Mouse (Mus musculus): Measurements from ENCODE around the gene Caskin1. TPM values are rescaled to one million over a fixed set of nuclear protein-coding genes. Genes with fewer than 3 reads are reported as not detected.
A peak's percentile ranks its signal among the peaks of the same experiment; 100 is the strongest.

Gene Caskin1
- polyA plus RNA-seq, 1 experiment: not detected

DNA sequence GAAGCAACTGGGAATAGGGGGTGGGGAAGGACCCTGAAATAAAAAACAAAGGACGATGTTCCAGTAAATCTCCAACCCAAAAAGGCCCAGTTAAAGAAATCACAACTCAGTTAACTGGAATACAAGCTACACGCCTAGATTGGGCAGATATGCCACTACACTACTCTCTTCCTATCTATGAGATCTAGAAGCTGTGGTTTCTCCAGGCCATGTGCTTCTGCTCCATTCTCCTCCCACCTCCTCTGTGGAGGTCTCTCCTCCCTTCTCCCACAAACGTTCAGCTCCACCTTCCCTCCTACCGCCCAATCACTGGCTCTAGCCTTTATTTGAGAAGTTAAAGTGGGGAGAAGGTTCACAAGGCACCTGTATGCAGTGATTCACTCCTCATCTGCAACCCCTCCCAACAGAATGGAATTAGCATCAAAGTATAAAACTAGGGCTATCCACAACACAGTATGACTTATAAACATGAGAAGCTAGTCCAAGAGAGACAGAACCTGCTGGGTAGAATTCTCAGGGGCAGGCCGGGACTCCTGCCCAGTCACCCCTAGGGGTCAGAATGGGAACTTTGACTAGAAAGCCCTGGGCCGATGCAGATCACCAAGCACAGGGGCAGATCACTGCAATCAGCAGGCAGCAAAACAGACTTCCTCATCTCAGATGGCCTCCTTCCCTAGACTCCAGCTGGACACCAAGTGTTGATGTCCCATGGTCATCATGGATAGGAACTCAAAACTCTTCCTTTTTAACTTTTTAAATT is 24.8 kb upstream of the Caskin1 start:
- Histone ChIP-seq H3K4me3 (ENCODE audit: insufficient read depth, low read depth, low read length) (no peak overlapping the region), H3K27ac (replicated peaks; ENCODE audit: low read depth, low read length) (no peak overlapping the region), H3K4me1 (ENCODE audit: control insufficient read depth, insufficient read depth, insufficient read length, low read length) (no peaks in the 10 kb centered on the region)

DNA sequence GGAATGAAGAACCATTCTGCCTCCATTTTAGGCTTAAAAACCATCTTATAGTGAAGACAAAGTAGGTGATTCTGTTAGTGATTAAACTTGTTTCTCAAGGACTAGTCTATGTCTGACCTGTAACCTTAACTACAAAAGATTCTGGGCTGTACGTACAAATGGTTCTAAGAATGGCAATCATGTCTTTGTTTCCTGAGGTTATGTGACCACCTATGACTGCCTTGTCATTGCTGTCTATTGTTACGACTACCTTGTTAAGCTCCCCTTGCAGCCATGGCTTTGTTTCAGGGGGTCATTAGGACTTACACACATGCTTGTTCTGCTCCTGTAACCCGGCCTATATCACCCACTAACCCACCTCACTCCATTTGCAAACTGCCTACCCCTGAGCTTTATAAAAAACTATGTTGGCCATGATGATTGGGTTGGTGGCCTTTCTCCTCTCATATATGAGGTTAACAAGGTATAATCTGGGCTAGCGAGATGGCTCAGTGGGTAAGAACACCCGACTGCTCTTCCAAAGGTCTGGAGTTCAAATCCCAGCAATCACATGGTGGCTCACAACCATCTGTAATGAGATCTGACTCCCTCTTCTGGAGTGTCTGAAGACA is 19.7 kb upstream of the Caskin1 start:
- no peak overlapping the region for H3K27ac ChIP-seq (replicated peaks; ENCODE audit: low read depth, low read length)
- H3K4me1 ChIP-seq (ENCODE audit: control insufficient read depth, insufficient read depth, insufficient read length, low read length): peaks cover 14% of the 10 kb centered on the region
- no peak overlapping the region for H3K4me3 ChIP-seq (ENCODE audit: insufficient read depth, low read depth, low read length)

DNA sequence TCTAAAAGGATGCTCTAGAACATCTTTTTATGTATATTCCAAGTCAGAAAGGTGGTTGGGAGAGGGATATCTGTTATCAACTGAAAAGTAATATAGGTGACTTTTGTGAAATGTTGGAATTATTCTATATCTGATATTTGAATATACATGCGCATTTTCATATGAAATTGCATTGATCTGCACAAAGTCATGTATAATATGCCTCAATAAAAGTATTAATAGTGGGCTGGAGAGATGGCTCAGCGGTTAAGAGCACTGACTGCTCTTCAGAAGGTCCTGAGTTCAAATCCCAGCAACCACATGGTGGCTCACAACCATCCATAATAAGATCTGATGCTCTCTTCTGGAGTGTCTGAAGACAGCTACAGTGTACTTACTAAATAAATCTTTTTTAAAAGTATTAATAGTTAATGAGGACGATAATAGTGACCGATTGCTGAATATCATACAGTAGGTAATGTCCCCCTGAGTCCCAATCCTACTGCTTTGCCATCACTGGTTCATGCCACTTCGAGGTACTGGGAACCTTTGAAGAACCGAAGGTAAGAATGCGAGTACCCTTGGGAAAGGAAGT is 19.0 kb upstream of the Caskin1 start:
- peaks cover 14% of the 10 kb centered on the region for H3K4me1 ChIP-seq (ENCODE audit: control insufficient read depth, insufficient read depth, insufficient read length, low read length)
- peak overlapping the region; percentile 82 for H3K4me3 ChIP-seq (ENCODE audit: insufficient read depth, low read depth, low read length)
- H3K27ac ChIP-seq (replicated peaks; ENCODE audit: low read depth, low read length): peak overlapping the region; percentile 83

DNA sequence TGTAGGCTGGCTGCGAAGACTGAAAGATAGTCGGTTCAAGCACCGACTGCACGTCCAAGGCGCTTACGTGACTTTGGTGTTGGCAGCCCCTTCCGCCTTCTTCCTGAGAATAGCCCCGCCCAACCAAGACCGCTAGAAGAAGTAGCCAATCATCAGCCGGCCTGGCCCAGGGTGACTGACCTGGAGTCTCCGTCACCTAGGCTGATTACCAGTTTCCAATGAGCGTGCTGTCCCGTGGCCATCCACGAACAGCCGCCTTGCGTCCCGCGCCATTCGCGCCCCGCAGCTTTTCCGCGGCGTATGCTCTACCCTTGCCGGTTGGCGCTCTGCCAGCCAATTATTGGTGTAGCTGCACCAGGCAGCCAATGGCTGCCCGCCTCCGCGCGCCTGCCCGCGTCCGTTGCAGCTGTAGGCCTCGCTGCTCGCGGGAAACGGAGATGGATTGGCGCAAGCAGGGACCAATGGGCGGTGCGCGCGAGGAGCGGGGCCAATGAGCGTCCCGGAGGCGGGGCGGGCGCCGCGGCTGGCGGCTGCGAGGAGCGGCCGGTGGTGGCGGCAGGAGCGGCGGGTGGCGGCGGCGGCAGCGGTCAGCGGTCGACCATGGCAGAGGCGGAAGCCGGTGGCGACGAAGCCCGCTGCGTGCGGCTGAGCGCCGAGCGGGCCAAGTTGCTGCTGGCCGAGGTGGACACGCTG is 18.3 kb upstream of the Caskin1 start, which contains the start of the genes E4f1 and Pgp:
Gene E4f1 (minus strand): TSS at position 404 of the 693 bp plus-strand sequence.
Gene Pgp (plus strand): TSS at position 483 of the 693 bp plus-strand sequence.
- H3K4me3 ChIP-seq (ENCODE audit: insufficient read depth, low read depth, low read length): peak within 1 kb of the TSS; percentile 82
- H3K27ac ChIP-seq (replicated peaks; ENCODE audit: low read depth, low read length): peak within 1 kb of the TSS; percentile 83
- peaks cover 14% of the 10 kb centered on the region for H3K4me1 ChIP-seq (ENCODE audit: control insufficient read depth, insufficient read depth, insufficient read length, low read length)

DNA sequence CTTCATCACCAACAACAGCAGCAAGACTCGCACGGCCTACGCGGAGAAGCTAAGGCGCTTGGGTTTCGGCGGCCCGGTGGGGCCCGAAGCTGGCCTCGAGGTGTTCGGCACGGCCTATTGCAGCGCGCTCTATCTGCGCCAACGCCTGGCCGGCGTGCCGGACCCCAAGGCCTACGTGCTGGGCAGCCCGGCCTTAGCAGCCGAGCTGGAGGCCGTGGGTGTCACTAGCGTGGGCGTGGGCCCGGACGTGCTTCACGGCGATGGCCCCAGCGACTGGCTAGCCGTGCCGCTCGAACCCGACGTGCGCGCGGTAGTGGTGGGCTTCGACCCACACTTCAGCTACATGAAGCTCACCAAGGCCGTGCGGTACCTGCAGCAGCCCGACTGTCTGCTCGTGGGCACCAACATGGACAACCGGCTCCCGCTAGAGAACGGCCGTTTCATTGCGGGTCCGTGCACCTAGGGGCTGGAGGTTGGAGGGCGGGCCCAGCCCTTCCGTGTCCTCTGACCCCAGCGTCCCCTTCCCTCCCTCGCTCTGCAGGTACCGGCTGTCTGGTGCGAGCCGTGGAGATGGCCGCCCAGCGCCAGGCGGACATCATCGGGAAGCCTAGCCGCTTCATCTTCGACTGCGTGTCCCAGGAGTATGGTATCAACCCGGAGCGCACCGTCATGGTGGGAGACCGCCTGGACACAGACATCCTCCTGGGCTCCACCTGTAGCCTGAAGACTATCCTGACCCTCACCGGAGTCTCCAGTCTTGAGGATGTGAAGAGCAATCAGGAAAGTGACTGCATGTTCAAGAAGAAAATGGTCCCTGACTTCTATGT is 17.5 kb upstream of the Caskin1 start:
- peak overlapping the region; percentile 36 for H3K27ac ChIP-seq (replicated peaks; ENCODE audit: low read depth, low read length)
- H3K4me3 ChIP-seq (ENCODE audit: insufficient read depth, low read depth, low read length): peak overlapping the region; percentile 79
- peaks cover 14% of the 10 kb centered on the region for H3K4me1 ChIP-seq (ENCODE audit: control insufficient read depth, insufficient read depth, insufficient read length, low read length)

DNA sequence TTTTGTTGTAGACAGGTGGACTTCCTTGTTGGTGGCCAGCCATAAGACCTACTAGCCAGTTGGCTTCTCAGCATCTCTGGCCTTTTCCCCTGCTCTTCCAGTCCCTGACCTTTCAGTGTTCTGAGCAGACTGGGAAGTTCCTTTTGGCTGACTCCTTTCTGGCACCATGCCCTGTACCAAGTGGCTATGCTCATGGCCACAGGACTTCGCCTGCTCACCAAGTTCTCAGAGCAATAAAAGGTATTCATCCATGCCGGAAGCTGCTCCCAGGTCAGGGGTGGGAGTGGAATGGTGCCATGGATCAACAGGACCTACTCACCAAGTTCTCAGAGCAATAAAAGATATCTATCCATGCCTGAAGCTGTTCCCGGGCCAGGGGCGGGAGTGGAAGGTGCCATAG is 15.9 kb upstream of the Caskin1 start:
- no peak overlapping the region for H3K4me3 ChIP-seq (ENCODE audit: insufficient read depth, low read depth, low read length)
- H3K27ac ChIP-seq (replicated peaks; ENCODE audit: low read depth, low read length): peak overlapping the region; percentile 22; the same call in 1 of the 2 replicates

DNA sequence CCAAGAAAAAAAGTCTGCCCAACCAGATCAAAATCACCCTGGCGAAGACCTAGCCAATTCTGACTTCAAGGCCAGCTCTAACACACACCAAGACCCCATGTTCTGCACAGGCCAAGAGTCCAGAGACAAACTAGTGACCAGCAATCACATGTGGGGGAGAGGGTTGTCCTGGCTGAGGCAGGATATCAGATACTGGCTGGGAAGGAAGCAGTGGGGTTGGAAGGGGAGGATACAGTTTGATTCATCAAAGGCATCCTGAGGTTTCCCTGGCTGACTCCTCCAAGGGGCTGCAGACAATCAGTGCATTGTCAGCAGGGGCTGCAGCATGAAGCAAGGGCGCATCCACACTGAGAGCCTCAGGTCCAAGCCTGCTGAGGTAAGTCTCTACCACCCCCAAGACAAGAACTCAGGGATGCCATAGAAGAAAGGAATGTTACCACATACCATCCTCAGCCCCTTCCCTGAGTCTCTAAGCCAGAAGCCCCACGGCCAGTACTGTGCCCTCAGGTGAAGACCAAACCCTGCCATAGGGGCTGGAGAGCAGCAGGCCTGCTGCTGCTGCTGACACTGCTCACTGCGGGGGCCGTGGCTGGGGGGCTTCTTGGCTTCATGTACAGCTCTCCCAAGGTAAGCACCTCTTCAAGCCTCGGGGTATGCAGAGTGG is 14.7 kb upstream of the Caskin1 start, which contains the start of gene Bricd5:
Gene Bricd5 (plus strand): TSS at position 273 of the 664 bp plus-strand sequence.
- Histone ChIP-seq H3K4me1 (ENCODE audit: control insufficient read depth, insufficient read depth, insufficient read length, low read length) (peaks cover 14% of the 10 kb centered on the region), H3K27ac (replicated peaks; ENCODE audit: low read depth, low read length) (no peak within 1 kb of the TSS), H3K4me3 (ENCODE audit: insufficient read depth, low read depth, low read length) (no peak within 1 kb of the TSS)

More for the DNA sequence above, 15.9 kb upstream of the Caskin1 start:
- H3K4me1 ChIP-seq (ENCODE audit: control insufficient read depth, insufficient read depth, insufficient read length, low read length): peaks cover 14% of the 10 kb centered on the region

DNA sequence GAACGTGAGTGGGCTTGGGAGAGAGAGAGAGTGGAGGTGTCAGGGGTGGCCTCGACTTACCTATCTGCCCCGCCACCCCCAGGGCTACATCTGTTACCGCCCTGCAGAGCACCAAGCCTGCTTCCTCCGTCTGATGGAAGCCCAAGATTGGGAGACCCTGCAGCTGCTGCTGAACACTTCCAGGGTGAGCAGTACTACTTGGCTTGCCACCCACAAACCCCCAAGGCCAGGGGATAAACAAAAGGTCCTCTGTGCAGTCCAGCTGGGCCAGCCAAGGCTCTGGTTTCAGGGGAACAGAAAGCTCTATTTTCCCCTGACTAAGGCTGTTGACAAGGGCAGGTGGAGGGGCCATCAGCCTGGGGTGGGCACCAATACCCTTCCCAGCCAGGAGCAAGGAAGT is 13.8 kb upstream of the Caskin1 start:
- H3K4me3 ChIP-seq (ENCODE audit: insufficient read depth, low read depth, low read length): no peak overlapping the region
- H3K4me1 ChIP-seq (ENCODE audit: control insufficient read depth, insufficient read depth, insufficient read length, low read length): peaks cover 14% of the 10 kb centered on the region
- H3K27ac ChIP-seq (replicated peaks; ENCODE audit: low read depth, low read length): no peak overlapping the region

DNA sequence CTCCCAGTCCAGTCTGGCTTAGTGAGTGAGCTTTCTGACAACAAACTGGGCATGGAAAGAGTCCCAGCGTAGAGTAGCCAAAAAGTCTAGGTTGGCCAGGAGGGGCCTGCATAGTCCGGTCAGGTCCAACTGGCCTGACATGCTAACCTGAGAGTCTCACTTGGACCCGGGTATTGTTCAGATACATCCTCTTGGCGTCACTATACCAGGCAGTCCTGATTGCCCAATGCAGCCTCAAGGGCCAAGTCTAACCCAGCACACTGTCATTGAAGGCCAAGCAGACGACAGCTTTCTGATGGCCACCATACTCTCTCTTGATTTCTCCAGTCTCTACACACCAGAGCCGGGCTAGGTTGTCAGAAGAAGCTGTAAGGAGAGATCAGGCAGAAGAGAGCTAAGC is 12.8 kb upstream of the Caskin1 start:
- Histone ChIP-seq H3K4me1 (ENCODE audit: control insufficient read depth, insufficient read depth, insufficient read length, low read length) (peaks cover 14% of the 10 kb centered on the region), H3K4me3 (ENCODE audit: insufficient read depth, low read depth, low read length) (no peak overlapping the region), H3K27ac (replicated peaks; ENCODE audit: low read depth, low read length) (no peak overlapping the region)

DNA sequence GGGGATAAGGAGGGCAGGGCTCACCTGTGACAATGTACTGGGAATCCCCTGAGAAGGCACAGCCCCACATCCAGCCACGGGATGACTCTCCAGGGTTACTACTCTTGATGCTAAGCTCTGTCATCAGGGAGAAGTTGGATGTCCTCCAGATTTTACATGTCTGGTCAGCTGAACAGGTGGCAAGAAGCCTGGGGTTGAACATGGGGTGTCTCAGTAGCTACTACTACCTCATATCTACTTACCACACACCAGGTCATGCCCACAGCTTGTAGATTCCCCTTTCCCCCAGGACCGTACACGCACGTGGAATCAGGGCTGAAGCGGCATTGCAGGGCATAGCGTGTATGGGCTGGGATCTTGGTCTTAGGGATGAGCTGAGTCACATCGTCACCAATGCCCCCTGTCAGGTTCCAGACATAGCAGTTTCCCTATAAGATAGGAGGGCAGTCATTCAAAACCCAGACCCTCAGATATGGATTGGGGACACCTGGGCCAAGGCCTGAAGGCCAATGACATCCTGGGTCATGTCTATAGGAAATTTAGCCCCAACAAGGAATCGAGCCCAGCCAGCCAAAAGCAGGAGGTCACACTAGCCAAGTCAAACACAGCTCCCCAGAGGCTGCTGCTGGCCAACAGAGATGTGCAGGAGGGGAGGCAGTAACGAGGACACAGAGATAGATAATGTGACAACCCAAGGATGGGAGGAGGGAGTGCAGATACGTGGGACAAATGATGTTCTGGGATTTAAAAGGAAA is 12.2 kb upstream of the Caskin1 start:
- Histone ChIP-seq H3K4me3 (ENCODE audit: insufficient read depth, low read depth, low read length) (no peak overlapping the region), H3K27ac (replicated peaks; ENCODE audit: low read depth, low read length) (no peak overlapping the region), H3K4me1 (ENCODE audit: control insufficient read depth, insufficient read depth, insufficient read length, low read length) (peaks cover 12% of the 10 kb centered on the region)

DNA sequence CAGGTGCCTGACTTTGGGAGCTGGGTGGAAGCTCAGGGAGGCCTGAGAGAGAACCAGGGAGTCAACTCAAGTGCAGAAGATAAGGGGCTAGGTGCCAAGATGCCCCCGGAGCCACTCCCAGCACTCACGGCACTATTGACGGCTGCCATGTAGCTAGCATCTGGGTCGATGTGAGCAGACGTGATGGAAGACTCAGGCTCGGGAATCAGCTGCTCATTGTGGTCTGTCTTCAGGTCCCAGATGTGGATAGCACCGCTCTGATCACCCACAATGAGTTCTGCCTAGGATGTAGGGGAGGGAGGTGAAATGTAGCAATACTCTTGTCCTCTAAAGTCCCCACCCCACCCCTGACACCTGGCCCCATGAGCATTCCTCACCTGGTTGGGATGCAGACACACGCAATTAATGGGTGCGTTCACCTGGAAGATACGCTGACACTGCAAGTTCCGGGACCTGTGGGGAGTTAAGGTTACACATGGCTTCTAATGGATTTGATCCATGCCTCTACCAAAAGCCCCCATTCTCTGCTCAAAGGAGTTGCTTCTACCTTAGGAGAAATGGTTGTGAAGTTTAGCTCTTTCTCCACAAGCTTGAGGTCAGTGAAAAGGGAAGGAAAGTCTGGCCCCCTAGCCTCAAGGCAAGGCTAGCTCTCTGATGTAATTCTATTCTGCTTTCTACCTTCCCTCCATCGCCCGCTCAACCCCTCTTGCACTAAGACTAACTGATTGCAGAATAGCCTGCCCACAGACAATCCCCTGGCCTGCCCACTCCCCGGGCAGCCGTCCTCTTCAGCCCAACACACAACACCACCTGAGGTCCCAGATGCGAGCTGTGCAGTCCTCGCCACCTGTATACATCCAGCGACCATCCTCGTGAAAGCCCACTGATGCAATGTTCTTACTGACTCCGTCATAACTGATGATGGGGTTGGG is 11.1 kb upstream of the Caskin1 start:
- H3K4me1 ChIP-seq (ENCODE audit: control insufficient read depth, insufficient read depth, insufficient read length, low read length): 0 out of 2 replicates have a peak, but pooled peaks cover 4% of the 10 kb centered on the region
- H3K4me3 ChIP-seq (ENCODE audit: insufficient read depth, low read depth, low read length): no peak overlapping the region
- H3K27ac ChIP-seq (replicated peaks; ENCODE audit: low read depth, low read length): no peak overlapping the region

DNA sequence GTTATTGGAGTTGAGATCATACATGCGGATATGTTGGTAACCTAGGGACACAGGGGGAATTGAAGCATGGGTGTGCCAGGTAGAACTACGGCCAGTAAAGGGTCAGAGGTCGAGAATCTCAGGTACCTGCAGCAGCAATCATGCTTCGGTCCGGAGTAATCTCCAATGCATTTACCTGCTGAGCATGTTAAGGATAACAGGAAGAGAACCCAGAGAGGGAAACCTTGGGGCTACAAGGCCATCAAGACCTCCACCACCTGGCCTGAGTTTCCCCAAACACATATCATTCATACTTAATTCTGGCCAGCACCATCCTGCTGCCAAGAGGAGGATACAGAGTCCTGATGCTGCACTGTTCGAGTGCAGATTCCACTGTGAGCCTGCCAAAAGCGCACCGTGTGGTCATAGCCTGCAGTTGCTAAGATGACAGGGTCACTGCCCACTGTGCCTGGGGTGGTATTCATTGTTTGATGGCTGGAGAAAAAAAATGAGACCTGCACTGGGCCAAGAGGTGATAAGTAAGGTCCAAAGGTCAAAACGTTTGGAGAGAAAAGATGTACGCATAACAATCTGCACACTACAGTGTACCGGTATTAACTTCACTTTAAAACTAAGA is 10.3 kb upstream of the Caskin1 start:
- Histone ChIP-seq H3K27ac (replicated peaks; ENCODE audit: low read depth, low read length) (no peak overlapping the region), H3K4me3 (ENCODE audit: insufficient read depth, low read depth, low read length) (peak overlapping the region; percentile 36)

More for the DNA sequence above, 10.3 kb upstream of the Caskin1 start:
- no peaks in the 10 kb centered on the region for H3K4me1 ChIP-seq (ENCODE audit: control insufficient read depth, insufficient read depth, insufficient read length, low read length)

All from brown adipose tissue, adult 24 weeks (tissue).